Mouse (Mus musculus): ENCODE results near the gene Car8. TPM values are rescaled to one million over a fixed set of nuclear protein-coding genes. Genes with fewer than 3 reads are reported as not detected.

Car8 gene
- polyA plus RNA-seq (2012; rRNA removed), result 0.10 TPM in 2 replicates

GRCm38 (mm10) chr4:8238560-8239305, at the start of gene Car8:
Gene Car8 (minus strand): TSS chr4:8239041.

Measured in ovary, adult 2 months (tissue).